ENCODE assay signal across 19 mouse cellular contexts in genomic region chrX:158373219-158373618, GRCm38 (mm10).
DNase-seq lines count a peak whose midpoint lies in the region; ATAC-seq lines count a peak whose summit lies in the region.
"Had no signal": no experiment of that assay in that cellular context is flagged by ENCODE, and none has a peak within 500 bp of the region (broad histone marks: within the 10 kb centered on the region; RNA-seq: fewer than 3 reads in every experiment).

No protein-coding gene starts in this region.

- no peak overlapping the region for H3K9ac ChIP-seq in forebrain, embryonic 16.5 days (replicated peaks; ENCODE audit: low read depth, low read length)
- H3K9ac ChIP-seq: embryonic facial prominence, embryonic 15.5 days; heart, embryonic 13.5 days had no signal

- peak; percentile 61 for DNase-seq in brain, adult 2 months (ENCODE audit: low read depth, low spot score)
- peak; percentile 49 to 59 for DNase-seq in cerebellum, adult 18-20 months
- peak; percentile 76 for DNase-seq in cerebellum, adult 9-11 months
- DNase-seq in cerebellum, postnatal 36 days, result peak; percentile 36 to 50
- no peak for DNase-seq in embryo, embryonic 10.5 days (ENCODE audit: low spot score)
- DNase-seq in embryo, embryonic 11 days, result no peak
- DNase-seq: adrenal gland, postnatal 10 days; gastrocnemius, postnatal 14 days; heart, postnatal 36 days; kidney, adult 8-10 months had no signal

- H3K4me1 ChIP-seq in forebrain, embryonic 16.5 days (replicated peaks; ENCODE audit: control insufficient read depth, insufficient read depth, low read length), result no peaks in the 10 kb centered on the region
- H3K4me1 ChIP-seq: embryonic facial prominence, embryonic 15.5 days; forebrain, embryonic 10.5 days; heart, embryonic 13.5 days had no signal

- H3K4me2 ChIP-seq in forebrain, embryonic 16.5 days (ENCODE audit: low read length), result no peak overlapping the region
- H3K4me2 ChIP-seq: embryonic facial prominence, embryonic 15.5 days; heart, embryonic 13.5 days had no signal

- 87% methylated on average over 2 of the region's 2 CpGs for WGBS in forebrain, embryonic 16.5 days

- no peak for ATAC-seq in forebrain, embryonic 16.5 days
- ATAC-seq: forebrain, embryonic 14.5 days; hindbrain, embryonic 16.5 days; inflammation-experienced regulatory T-cells, adult 6 months; intestine, postnatal 0 days had no signal

- H3K36me3 ChIP-seq in forebrain, embryonic 16.5 days (ENCODE audit: control insufficient read depth, insufficient read depth), result no peaks in the 10 kb centered on the region
- H3K36me3 ChIP-seq: embryonic facial prominence, embryonic 15.5 days; forebrain, embryonic 10.5 days; heart, embryonic 13.5 days had no signal

- no peak overlapping the region for H3K4me3 ChIP-seq in forebrain, embryonic 16.5 days (replicated peaks; ENCODE audit: low read length)
- H3K4me3 ChIP-seq: embryonic facial prominence, embryonic 15.5 days; erythroblast, embryonic 14.5 days; forebrain, embryonic 10.5 days; heart, embryonic 13.5 days had no signal

- no peaks in the 10 kb centered on the region for H3K9me3 ChIP-seq in forebrain, embryonic 16.5 days (ENCODE audit: control insufficient read depth, low read length)
- H3K9me3 ChIP-seq: embryonic facial prominence, embryonic 15.5 days; forebrain, embryonic 10.5 days; heart, embryonic 13.5 days had no signal

- H3K27me3 ChIP-seq in forebrain, embryonic 16.5 days (replicated peaks; ENCODE audit: control insufficient read depth, insufficient read depth, low read length), result no peaks in the 10 kb centered on the region
- H3K27me3 ChIP-seq: embryonic facial prominence, embryonic 15.5 days; heart, embryonic 13.5 days had no signal

- no peak overlapping the region for H3K27ac ChIP-seq in forebrain, embryonic 16.5 days (ENCODE audit: low read length)
- H3K27ac ChIP-seq: embryonic facial prominence, embryonic 15.5 days; forebrain, embryonic 10.5 days; heart, embryonic 13.5 days had no signal

Comparison
In these comparisons a context has a peak if more than half of its experiments do, and no peak if none do; other contexts are left out.
1. DNase-seq: peak in brain, adult 2 months (single experiment), cerebellum, adult 18-20 months (2 of 2), cerebellum, adult 9-11 months (single experiment) and cerebellum, postnatal 36 days (2 of 2); none in embryo, embryonic 10.5 days (single experiment) and embryo, embryonic 11 days (single experiment).